Mouse (Mus musculus): ENCODE measurements around the gene Nucb1.
"Not testable (repeated sequence)": the region's sequence is repeated elsewhere in the genome, so short reads cannot be mapped to it uniquely, and the experiment has no call there.

The Nucb1 gene

DNA sequence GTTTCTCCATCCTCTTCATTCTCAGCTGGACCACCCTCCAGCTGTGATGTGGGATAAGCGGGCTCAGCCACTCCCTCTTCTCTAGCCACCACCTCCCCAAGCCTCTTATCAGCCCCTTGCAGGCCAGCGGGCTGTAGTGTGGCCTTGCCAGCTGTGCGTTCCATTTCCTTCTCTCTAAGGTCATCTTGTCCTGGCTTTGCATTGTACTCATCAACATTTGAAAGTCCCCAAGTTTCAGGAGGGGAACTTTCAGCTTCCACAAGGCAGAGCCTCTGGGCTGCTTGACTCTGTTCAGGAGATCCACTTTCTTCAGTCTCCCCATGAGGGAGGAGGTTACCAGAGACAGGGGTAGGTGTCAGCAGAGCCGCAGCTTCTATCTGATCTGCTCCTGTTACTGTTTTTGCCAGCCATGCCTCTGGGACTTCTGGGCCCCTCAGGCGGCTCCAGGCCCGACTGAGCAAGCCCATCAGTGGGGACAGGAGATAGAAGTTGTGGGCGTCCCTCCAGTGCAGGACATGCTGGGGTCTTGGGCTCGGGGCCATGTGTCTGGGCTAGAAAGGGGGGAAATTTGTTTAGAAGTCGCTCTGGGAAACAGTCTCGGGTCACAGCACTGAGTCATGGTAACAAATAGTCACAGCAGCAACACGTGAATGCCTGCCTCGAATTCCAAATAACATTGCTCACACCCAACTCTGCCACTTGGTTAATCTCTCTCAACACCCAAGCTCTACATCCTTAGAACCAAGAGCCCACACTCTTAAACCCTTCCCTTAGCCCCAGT is 14.8 kb upstream of the Nucb1 start:
- DNase-seq (ENCODE audit: low spot score) = no peak

DNA sequence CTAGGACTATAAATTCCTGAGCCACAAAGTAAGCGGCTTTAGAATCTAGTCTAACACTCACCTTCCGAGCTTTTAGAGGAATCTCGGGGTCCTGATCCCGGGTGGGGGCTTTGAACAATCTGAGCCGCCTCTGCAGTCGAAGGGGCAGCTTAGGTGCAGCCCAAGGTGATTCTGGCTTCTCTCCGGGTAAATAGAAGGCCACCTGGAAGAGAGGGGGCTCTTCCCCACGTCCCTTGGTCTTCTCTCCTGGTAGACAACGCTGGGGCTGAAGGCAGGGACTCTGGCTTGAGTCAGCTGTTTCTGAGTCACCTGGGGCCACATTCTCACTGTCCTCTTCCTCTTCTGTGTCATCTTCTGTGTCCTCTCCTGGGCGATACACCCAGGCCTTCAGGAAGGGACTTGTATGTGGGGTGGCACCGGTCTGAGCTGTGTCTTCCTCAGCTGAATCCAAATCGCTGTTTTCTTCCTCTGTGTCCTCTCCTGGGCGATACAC is 13.5 kb upstream of the Nucb1 start:
- no peak for DNase-seq (ENCODE audit: low spot score)

DNA sequence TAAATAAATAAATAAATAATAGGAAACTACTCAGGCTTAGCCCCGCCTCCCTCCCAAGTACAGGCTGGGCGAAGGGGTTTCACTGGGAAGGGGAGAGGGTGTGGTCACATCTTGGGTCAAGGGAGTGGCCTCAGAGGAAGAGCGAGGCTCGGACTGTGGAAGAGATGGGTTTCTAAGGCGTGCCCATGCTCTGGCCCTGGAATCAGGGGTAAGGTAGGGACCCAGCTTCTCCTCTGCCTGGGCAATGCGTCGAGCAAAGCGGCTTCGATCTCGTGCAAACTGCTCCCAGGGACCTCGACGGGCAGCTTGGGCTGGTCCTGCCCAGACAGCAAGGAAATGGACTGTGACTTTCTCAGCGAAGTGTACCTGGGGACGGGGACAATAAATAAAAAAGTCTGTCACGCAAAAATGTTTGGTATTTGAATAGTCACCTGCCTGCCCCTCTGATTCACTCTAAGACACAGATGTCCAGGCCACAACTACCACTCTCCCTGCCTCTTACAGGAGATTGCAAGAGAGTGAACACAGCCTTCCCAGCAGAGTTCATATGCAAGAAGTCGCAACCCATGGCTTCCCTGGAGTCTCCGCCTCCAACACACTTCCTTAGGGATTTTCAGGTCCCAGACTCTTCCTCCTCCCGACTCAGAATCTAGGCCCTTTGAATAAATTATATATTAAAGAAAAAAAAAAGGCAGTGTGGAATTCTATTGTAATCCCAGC is 12.9 kb upstream of the Nucb1 start:
- DNase-seq (ENCODE audit: low spot score) = no peak

DNA sequence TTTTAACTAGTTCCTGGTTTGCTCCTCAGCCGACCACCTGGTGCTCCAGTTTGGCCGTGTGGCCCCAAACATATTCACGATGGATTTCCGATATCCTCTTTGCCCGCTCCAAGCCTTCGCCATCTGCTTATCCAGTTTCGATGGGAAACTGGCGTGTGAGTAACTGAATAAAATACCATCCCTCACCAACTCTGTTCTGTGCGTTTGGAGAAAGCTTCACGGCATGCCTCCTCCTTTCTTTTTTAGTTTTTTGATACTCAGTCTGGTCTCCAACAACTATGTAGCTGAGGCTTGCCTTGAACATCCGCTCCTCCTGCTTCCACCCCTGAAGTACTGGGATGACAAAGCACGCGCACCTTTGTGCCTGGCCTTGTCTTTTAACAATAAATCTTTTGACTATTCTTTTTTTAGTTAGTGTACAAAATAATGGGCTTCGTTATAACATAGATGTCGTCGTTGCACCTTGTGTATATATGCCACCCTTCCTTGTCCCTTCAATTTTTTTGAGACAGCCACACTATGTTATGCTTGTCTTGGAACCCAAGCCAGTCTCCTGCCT is 12.1 kb upstream of the Nucb1 start:
- no peak for DNase-seq (ENCODE audit: low spot score)

DNA sequence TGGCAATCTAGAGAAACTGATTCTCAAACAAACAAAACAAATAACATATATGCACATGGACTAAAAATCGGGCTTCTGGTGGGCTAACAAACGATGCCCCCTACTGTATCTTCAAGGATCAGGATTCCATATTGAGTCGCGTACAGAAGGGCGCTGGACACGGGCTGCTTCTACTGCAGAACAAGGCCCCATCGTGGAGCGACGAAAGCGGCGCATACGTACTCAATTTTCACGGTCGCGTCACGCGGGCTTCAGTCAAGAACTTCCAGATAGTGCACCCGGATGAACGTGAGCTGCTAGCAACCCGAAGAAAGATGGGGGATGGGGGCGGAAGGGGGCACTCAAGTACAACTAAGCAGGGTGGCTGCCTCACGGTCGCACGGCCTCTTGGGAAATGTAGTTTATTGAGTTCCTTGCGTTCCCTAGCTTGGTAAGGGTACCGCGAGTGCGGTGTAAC is 11.6 kb upstream of the Nucb1 start:
- DNase-seq (ENCODE audit: low spot score) = peak; percentile 74

DNA sequence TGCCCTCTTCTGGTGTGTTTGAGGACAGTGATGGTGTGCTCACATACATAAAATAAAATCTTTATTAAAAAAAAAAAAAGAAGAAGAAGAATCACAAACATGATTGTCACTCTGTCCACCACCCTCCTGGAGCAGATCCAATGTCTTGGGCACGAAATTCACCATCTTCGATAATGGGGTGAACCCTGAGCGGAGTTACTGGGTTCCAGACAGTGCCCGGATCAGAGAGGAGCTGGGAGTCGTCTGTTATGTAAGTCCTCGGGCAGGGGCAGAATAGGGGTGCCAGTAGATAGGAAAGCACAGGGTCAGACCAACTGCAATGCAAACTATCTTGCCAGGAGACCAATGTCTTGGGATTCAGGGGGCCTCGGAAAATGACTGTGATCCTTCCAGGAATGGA is 10.4 kb upstream of the Nucb1 start:
- no peak for DNase-seq (ENCODE audit: low spot score)

DNA sequence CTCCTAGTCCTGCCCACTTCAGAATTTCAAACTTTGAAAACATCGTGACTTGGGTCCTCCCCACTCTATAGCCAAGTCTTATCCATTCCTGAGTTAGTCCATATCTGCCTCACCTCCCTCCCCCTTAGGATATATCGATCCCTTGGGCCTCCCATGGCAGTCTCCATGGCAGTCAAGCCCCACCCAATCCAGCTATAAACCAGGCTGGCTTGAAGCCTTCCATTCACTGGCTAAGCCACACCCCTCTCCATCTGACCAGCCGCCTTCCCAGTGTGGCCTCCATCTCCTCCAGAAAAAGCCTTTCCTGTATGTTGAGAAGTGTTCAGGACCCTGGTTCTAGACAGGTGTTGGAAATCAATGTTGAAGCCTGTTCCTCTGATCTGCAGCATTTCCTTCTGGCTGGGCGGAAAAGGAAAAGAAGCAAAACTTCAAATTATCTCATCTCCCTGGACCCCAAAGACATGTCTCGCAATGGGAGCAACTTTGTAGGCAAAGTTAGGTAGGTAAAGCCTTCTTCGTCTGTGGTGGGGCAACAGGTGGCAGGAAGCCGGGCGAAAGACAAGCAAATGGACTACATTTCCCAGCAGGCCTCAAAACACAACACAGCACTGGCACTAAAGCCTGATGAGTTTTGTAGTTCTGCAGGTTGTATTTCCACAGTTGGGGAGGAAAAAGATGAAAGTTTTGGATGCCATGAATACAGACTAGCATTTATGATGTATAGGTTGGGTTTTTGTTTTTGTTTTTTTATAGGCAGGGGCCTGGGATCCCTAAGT is 9.3 kb upstream of the Nucb1 start:
- DNase-seq (ENCODE audit: low spot score) = no peak

DNA sequence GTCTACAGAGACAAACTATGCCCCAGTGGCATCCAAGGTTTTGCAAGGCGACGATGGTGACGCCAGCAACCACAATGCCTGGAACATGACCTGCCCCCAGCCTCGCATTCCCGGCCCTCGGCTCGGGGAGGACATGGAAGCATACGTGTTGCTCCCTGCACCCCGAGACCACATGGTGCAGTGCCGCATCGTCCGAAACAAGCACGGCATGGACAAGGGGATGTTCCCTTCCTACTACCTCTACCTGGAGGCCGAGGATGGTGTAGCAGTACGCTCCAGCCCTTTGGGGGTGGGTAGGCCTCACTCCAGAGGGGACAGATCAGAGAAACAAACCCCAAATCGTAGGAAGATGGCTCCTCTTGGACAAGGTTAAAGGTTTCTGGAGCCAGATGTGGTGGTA is 8.4 kb upstream of the Nucb1 start:
- DNase-seq (ENCODE audit: low spot score) = no peak

DNA sequence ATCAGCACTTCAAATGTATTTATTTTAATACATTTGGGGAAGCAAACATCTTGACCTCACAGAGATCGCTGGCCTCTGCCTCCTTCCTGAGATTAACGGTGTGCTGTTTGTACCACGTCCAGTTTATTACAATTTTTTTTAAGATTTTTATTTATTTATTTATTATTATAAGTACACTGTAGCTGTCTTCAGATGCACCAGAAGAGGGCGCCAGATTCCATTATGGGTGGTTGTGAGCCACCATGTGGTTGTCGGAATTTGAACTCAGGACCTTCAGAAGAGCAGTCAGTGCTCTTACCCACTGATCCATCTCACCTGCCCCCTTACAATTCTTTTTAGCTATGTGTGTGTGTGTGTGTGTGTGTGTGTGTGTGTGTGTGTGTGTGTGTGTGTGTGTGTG is 6.6 kb upstream of the Nucb1 start:
- not testable (repeated sequence) for DNase-seq (ENCODE audit: low spot score)

DNA sequence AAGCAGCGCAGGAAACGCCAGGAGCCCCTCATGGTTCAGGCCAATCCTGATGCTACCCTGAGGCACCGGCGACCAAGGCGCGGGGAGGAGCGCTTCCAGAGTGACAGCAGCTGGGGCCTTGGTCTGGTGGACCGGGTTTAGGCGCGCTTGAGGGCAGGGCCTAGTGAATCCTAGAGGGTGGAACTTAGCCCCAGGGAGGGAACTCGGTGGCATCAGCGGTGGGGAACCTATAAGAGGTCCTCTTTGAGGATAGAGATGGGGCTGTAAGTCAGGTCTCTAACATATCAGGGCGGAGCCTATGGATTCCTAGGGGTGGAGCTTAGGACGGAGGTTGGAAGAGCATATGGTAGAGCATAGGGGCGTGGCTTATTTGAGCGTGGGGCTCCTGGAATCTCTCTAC is 5.2 kb upstream of the Nucb1 start:
- DNase-seq (ENCODE audit: low spot score) = no peak

DNA sequence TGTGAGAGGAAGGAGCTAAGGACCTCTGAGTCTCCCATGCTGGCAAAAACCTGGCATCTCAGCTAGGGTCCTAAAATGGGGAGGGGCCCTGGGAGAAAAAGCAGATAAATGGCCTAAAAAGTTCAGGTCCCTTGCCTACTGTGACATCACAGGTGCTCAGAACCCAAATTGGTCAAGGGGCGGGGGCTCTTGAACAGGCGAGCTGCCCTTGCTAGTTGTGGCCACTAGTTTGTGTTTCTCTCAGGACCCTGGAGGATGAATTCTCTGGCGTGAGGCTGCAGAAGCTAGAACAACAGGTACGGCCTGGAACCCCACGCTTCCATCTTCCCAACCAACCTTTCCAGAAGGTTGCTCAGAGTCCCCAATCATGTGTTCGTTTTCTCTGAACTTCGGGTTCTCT is 4.2 kb upstream of the Nucb1 start:
- DNase-seq (ENCODE audit: low spot score) = no peak

DNA sequence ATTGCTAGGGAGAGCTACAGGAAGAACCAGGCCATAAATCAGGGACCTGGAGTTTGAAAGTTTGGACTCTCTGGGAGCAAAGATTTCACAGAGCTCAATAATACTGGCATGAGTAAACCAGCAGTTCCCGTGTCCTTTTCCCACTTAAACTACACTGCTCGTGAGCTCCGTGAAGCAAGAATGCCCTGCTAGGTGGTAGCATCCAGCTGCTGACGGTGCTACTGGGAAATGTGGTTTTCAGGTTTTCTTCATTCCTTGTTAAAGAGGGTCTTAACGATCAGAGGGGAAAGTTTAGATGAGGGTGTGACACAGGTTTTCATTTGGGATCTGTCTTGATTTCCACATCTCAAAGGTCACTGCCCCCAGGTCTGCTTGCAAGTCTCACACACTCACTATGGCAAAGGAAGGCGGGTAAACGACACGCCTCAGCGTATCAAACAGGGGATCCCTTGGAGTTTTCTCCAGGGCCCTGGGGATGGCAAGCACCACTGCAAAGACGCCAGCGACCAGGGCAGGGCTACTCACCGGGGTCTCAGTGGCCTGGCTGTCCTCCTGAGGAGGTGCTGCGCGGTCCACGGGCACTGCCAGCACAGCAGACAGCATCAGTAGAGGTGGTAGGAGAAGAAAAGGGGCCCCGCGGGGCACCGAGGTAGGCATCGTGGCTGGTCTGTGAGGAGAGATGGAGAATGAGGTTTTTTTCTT is 874 bp downstream of the Nucb1 start:
- no peak for DNase-seq (ENCODE audit: low spot score)

DNA sequence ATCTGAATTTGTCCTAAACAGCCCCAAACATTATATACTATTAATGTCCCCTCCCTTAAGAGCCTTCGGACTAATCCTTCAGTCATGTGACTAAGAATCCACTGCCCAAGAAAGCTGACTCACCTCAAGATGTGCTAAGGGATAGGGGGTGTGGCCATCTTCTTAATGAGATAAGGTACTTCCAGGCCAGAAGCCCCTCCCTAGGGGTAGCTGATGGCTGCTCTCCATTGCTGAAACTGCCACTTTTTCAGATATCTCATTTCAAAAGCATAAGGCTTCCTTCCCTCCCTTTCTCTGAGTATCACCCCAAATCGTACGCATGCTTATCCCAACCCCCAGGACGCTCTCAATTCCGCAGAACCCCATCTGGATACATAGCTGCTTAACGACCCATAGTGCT is 1.6 kb downstream of the Nucb1 start:
- DNase-seq (ENCODE audit: low spot score) = no peak

DNA sequence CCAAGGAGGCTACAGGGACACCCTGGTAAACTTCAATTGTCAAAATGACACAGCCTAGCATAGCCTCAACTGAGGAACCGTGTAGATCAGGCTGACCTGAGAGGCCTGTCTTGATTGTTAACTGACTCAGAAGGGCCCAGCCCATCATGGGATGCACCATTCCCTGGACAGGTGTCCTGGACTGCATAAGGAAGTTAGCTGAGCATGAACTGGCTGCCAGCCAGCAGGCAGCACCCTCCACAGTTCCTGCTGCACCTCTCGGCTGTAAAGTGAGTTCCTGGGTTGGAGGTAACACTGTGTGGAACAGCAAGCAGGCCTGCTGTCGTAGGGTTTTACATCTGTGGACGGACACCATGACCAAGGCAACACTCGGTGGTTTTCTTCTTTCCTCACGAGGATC is 2.6 kb downstream of the Nucb1 start:
- no peak for DNase-seq (ENCODE audit: low spot score)

DNA sequence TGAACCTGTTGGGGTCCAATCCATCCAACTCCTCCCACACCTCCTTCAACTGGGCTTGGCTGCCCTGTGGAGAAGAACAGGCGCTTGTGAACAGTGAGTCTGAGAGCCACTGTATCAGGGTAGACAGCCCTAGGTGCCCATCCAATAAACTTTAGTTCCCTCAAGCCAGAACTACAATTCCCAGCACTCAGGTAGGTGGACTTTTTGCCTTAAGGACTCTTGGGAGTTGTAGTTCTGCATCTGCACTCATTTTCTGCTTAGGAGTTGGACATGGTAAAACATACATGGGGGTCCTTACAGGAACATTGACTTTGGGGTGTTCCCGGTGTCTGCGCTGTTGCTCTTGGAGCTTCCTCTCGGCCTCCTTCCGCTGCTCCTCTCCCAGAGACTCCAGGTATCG is 11.8 kb downstream of the Nucb1 start:
- no peak for DNase-seq (ENCODE audit: low spot score)

DNA sequence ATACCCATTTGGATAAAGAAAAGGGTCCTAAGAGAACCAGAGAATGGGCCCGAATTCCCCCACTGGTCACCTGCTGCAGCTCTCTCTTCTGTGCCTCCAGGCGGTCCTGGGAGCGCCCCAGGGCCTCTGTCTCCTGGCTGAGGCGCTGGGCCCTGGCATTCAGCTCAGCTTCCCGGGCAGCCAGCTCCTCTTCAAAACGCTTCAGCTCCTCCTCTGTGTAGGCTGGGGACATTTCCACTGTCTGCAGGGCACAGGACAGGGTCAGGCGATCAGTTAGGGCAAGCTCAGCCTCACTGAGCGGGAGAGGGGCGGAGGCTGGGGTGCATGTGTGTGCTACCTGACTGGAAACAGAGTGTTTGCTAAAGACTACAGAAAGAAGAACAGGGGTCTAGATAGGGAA is 15.7 kb downstream of the Nucb1 start:
- no peak for DNase-seq (ENCODE audit: low spot score)

DNA sequence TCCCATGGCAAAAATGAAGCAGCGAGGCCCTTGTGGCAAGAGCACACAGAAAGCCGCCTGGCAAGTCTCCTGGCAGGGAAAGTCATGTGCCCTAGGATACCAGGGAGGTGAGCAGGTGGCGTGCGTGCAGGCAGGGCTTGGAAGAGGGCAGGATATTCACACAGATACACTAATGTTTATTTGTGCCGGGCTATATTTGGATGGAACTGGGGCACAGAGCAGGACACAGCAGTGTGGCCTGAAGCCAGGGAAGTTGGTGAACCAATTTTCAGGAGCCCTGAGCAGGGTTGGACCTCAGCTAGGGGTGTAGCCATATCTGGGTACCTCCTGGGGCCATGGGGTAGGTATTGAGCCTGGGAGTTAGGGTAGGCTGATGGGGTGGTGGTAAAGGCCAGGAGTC is 17.3 kb downstream of the Nucb1 start:
- no peak for DNase-seq (ENCODE audit: low spot score)

DNA sequence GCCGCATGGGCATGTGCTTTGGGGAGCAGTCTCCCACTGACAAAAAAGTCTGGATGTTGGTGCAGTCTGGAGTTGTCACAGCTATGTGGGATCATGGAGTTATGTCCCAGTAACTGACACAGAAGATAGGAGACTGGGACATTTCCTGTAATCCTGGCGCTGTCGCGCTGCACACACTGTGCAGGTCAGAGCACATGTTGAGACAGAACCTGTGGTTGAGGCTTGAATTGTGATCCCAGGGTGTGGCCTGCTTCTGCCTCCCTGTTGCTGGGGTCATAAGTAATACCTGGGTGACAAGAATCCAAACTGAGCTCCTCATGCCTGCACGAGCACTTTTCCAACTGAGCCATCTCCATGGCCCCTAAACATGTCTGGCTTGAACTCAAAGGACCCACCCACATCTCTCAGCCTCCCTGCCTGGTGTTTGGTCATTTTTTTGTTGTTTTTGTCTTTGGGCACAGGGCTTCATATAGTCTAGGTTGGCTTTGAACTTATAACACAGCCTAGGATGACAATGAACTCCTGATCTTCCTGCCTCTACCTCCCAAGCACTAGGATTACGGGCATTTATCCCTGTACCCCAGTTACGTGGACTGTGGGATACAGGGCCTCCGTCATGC is 17.9 kb downstream of the Nucb1 start:
- no peak for DNase-seq (ENCODE audit: low spot score)

DNA sequence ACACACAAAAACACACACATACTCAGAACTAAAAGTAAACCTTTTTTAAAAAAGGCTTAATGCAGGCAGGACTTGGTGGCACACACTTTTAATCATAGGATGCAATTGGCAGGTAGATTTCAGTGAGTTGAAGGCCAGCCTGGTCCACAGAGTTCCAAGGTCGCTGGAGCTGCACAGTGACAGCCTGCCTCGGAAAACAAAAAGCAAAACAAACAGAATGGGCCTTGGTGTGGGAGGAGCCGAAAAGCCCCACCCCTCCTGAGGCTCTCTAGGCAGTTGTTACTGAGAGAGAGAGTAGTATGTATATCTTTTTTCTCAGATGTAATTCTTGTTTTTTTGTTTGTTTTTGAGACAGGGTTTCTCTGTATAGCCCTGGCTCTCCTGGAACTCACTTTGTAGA is 18.9 kb downstream of the Nucb1 start:
- DNase-seq (ENCODE audit: low spot score) = no peak

DNA sequence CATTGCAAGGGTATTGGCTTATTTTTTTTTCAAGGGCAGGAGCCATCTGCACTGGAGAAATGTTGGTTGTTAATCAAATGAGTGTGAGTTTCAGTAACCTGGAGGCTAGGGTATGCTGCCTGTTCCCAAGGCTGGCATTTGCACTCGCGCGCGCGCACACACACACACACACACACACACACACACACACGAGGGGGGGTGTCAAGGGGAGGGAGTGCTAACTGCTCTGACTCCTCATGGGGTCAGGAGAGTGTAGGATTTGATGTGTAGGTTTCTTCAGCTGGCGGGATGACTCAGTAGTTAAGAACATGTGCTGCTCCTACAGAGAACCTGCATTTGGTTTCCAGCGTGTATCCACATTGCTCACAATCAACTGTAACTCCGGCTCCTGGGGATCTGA is 19.4 kb downstream of the Nucb1 start:
- no peak for DNase-seq (ENCODE audit: low spot score)

DNA sequence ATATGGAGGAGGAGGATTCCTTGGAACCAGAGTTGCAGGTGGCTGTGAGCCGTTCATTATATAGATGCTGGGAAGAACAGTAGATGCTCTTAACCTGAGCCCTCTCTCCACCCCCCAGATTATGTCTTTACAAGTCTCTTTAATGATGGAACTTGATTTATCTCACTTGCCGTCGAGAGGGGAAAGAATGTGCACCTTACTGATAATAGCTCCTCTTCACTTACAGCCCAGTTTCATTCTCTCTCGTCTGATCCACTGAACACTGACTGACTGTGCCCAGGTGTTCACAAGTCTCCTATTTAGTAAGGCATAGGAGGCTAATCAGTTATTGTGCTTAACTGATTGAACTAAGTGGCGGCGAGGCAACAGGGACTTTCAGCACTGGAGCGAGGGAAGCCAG is 20.6 kb downstream of the Nucb1 start:
- no peak for DNase-seq (ENCODE audit: low spot score)
